Mouse (Mus musculus) intestine, embryonic 14.5 days (tissue): ENCODE data around the gene Rtl10. TPM values are rescaled to one million over a fixed set of nuclear protein-coding genes. Genes with fewer than 3 reads are reported as not detected.
A peak's percentile ranks its signal among the peaks of the same experiment; 100 is the strongest.

Source experiments
- ATAC-seq: fragments of 200-750 bp; cut with Nextera tagmentation; replicated peaks from 2 replicates; pipeline ENCODE4 v1.8.0; 2017; ENCODE audit warnings: low read depth, moderate number of reproducible peaks, moderate TSS enrichment, moderate library complexity; ENCODE audit not compliant: low FRiP score, low TSS enrichment
- DNase-seq: peaks from one replicate; pipeline ENCODE4 v3.0.0-alpha.2; 2018; ENCODE audit warnings: low spot score
- H3K27ac ChIP-seq: fragments of 300-500 bp; sonication (generic); 2 replicates; pipeline ENCODE4 v1.5.1; 2014; ENCODE audit warnings: low read depth, mild to moderate bottlenecking, control low read depth
- H3K27me3 ChIP-seq: fragments of 300-500 bp; sonication (generic); replicated peaks from 2 replicates; pipeline ENCODE4 v1.6.1; 2014; ENCODE audit warnings: low read length, control low read depth; ENCODE audit not compliant: control insufficient read depth, insufficient read depth
- H3K36me3 ChIP-seq: fragments of 300-500 bp; sonication (generic); 2 replicates; pipeline ENCODE4 v1.6.1; 2014; ENCODE audit warnings: low read length, control low read depth; ENCODE audit not compliant: control insufficient read depth, insufficient read depth
- H3K4me1 ChIP-seq: fragments of 300-500 bp; sonication (generic); replicated peaks from 2 replicates; pipeline ENCODE4 v1.6.1; 2014; ENCODE audit warnings: low read length, control low read depth, mixed read lengths; ENCODE audit not compliant: control insufficient read depth, insufficient read depth
- H3K4me2 ChIP-seq: fragments of 300-500 bp; sonication (generic); 2 replicates; pipeline ENCODE4 v1.6.1; 2014; ENCODE audit warnings: low read length
- H3K4me3 ChIP-seq: fragments of 300-500 bp; sonication (generic); 2 replicates; pipeline ENCODE4 v1.5.1; 2014; ENCODE audit warnings: low read depth, low read length, control low read depth, mixed read lengths
- H3K9ac ChIP-seq: fragments of 300-500 bp; sonication (generic); 2 replicates; pipeline ENCODE4 v1.6.1; 2014; ENCODE audit warnings: mild to moderate bottlenecking, low read length
- H3K9me3 ChIP-seq: fragments of 300-500 bp; sonication (generic); 2 replicates; pipeline ENCODE4 v1.6.1; 2016; ENCODE audit warnings: low read length, control low read depth; ENCODE audit not compliant: control insufficient read depth
- WGBS: fragments of 180-500 bp; shearing (Covaris S2); extraction: QIAGEN DNeasy Blood & Tissue Kit; methylation state at CpG from one replicate; pipeline ENCODE4 v1.1.7; 2014; 5-methylcytosine and 5-hydroxymethylcytosine counted together
- polyA plus RNA-seq: library from polyadenylated mRNA; unstranded; fragments of >200 nt; fragmentation: Nextera tagmentation; extraction: Ambion mirVana; gene quantifications from 2 replicates; pipeline ENCODE4 v1.2.1, GENCODE M21; 2014

The Rtl10 gene
- polyA plus RNA-seq: 2.3 and 3.3 TPM in 2 replicates

GRCm38 (mm10) chr16:18498558-18498990 lies at the start of gene Rtl10, which contains the start of gene Gnb1l:
Rtl10 (plus strand) TSS chr16:18498901.
Gnb1l (plus strand) TSS chr16:18498713.
- ATAC-seq: peak; percentile 94
- H3K27me3 ChIP-seq: no peaks in the 10 kb centered on the region
- peak within 1 kb of the TSS; percentile 83 for H3K9ac ChIP-seq
- peak within 1 kb of the TSS; percentile 88 for H3K4me2 ChIP-seq
- WGBS: under 1% methylated on average over 47 of the region's 51 CpGs
- DNase-seq: peak; percentile 95
- peak within 1 kb of the TSS; percentile 84 for H3K27ac ChIP-seq
- H3K9me3 ChIP-seq: no peaks in the 10 kb centered on the region
- peaks cover 17% of the 10 kb centered on the region for H3K4me1 ChIP-seq
- H3K4me3 ChIP-seq: peak within 1 kb of the TSS; percentile 73
- peaks cover 23% of the 10 kb centered on the region for H3K36me3 ChIP-seq

- Histone ChIP-seq H3K4me1 (peaks cover 13% of the 10 kb centered on the region), H3K36me3 (no peaks in the 10 kb centered on the region), H3K4me2 (no peak overlapping the region), H3K27ac (no peak overlapping the region), H3K9ac (no peak overlapping the region), H3K27me3 (no peaks in the 10 kb centered on the region), H3K9me3 (no peaks in the 10 kb centered on the region), H3K4me3 (no peak overlapping the region)
- no peak for DNase-seq
- no peak for ATAC-seq
- 94% methylated on average over 4 of the region's 4 CpGs for WGBS
Observed at GRCm38 (mm10) chr16:18449005-18449404, 49.7 kb upstream of the Rtl10 start.

GRCm38 (mm10) chr16:18451486-18452181 lies 47.1 kb upstream of the Rtl10 start:
- no peak overlapping the region for H3K27ac ChIP-seq
- H3K9ac ChIP-seq: no peak overlapping the region
- peaks cover 13% of the 10 kb centered on the region for H3K4me1 ChIP-seq
- 52% methylated on average over 9 of the region's 9 CpGs for WGBS
- no peak for DNase-seq
- H3K4me3 ChIP-seq: no peak overlapping the region
- no peak overlapping the region for H3K4me2 ChIP-seq
- ATAC-seq: no peak
- no peaks in the 10 kb centered on the region for H3K27me3 ChIP-seq
- peaks cover 5% of the 10 kb centered on the region; the same call in 1 of the 2 replicates for H3K36me3 ChIP-seq
- H3K9me3 ChIP-seq: no peaks in the 10 kb centered on the region

DNA sequence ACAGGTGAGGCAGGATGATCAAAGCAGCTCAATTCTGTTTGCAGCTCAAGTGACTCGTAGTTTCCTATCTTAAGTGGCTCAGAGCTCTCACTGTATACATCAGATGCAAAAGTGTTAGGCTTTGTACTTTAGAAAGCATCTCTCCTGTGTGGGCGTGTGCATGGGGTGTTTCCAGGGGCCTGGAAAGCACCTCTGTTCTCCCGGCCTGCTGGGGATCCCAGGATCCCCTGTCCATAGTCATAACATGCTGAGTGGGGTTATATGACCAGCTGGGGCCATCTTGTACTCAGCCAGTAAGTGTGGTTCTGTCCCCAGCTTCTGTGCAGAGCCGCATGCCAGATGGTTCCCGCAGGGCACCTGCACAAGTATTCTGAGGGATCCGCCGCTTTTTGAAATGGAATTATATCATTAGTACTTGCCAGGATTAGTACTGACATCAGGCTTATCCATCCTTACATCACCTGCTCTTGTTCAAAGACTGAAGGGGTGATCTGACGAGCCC lies 46.3 kb upstream of the Rtl10 start:
- peaks cover 12% of the 10 kb centered on the region; the same call in 1 of the 2 replicates for H3K36me3 ChIP-seq
- DNase-seq: no peak
- no peak overlapping the region for H3K4me3 ChIP-seq
- H3K27ac ChIP-seq: no peak overlapping the region
- peaks cover 9% of the 10 kb centered on the region for H3K4me1 ChIP-seq
- no peak for ATAC-seq
- 80% methylated on average over 8 of the region's 8 CpGs for WGBS
- H3K27me3 ChIP-seq: no peaks in the 10 kb centered on the region
- H3K4me2 ChIP-seq: no peak overlapping the region
- no peaks in the 10 kb centered on the region for H3K9me3 ChIP-seq
- H3K9ac ChIP-seq: no peak overlapping the region

DNA sequence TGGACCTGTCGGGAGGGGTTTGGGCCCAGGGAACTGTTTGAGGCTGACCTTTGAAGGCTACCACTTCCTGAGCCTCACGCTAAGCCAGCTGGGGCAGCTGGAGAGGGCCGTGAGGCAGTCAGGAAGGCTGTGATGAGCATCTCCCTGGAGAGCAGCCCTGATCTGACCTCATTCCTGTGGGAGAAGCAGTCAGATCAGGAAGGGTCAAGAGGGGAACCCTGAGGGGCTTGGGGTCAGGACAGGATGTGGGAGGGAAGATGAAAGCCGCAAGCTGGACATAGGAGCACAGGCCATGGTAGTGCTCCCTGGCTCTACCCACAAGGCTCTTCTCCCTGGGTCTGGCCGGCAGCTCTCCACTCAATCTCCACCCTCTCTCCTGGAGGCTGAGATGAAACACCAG lies 44.9 kb upstream of the Rtl10 start:
- no peak for DNase-seq
- Histone ChIP-seq H3K27me3 (no peaks in the 10 kb centered on the region), H3K4me3 (no peak overlapping the region), H3K4me2 (no peak overlapping the region), H3K4me1 (no peaks in the 10 kb centered on the region), H3K9me3 (no peaks in the 10 kb centered on the region), H3K9ac (no peak overlapping the region), H3K36me3 (peaks cover 12% of the 10 kb centered on the region; the same call in 1 of the 2 replicates), H3K27ac (no peak overlapping the region)
- no peak for ATAC-seq
- 34% methylated on average over 5 of the region's 5 CpGs for WGBS

DNA sequence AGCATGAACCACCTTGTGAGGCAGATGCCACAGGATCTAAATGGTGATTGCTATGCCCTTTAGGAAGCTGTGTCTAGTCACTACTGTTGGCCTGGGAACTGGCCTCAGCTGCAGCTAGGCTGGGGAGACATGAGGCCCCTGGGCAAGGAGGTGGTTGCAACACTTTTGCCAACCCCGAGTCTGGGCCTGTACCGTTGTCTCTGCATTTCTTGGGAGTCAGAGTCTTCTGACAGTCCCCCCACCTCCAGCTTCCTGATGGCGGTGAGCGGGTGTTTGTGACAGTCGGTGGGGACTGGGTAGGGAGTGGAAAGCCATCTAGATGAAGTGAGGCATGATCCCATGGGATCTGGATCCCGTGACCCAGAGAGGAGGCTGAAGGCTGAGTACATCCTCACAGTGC lies 43.3 kb upstream of the Rtl10 start:
- Histone ChIP-seq H3K9ac (no peak overlapping the region), H3K36me3 (peaks cover 12% of the 10 kb centered on the region; the same call in 1 of the 2 replicates), H3K4me1 (peaks cover 14% of the 10 kb centered on the region), H3K27ac (no peak overlapping the region), H3K9me3 (no peaks in the 10 kb centered on the region), H3K4me2 (no peak overlapping the region), H3K27me3 (no peaks in the 10 kb centered on the region), H3K4me3 (no peak overlapping the region)
- 84% methylated on average over 6 of the region's 6 CpGs for WGBS
- DNase-seq: no peak
- ATAC-seq: no peak

GRCm38 (mm10) chr16:18458661-18459060 lies 40.0 kb upstream of the Rtl10 start:
- no peak overlapping the region for H3K4me2 ChIP-seq
- ATAC-seq (no peak), DNase-seq (no peak)
- H3K36me3 ChIP-seq: peaks cover 12% of the 10 kb centered on the region; the same call in 1 of the 2 replicates
- no peak overlapping the region for H3K4me3 ChIP-seq
- H3K9me3 ChIP-seq: no peaks in the 10 kb centered on the region
- no peak overlapping the region for H3K9ac ChIP-seq
- H3K27me3 ChIP-seq: no peaks in the 10 kb centered on the region
- no peak overlapping the region for H3K27ac ChIP-seq
- H3K4me1 ChIP-seq: peaks cover 14% of the 10 kb centered on the region

GRCm38 (mm10) chr16:18459335-18459954 lies 39.3 kb upstream of the Rtl10 start:
- H3K9ac ChIP-seq: no peak overlapping the region
- 0 out of 2 replicates have a peak, but pooled peaks have one; percentile 10 for ATAC-seq
- H3K4me1 ChIP-seq: peaks cover 17% of the 10 kb centered on the region
- no peak overlapping the region for H3K4me3 ChIP-seq
- WGBS: 7% methylated on average over 12 of the region's 12 CpGs
- no peak for DNase-seq
- no peaks in the 10 kb centered on the region for H3K9me3 ChIP-seq
- peaks cover 12% of the 10 kb centered on the region; the same call in 1 of the 2 replicates for H3K36me3 ChIP-seq
- H3K27me3 ChIP-seq: no peaks in the 10 kb centered on the region
- peak overlapping the region; percentile 38 for H3K4me2 ChIP-seq
- peak overlapping the region; percentile 60; the same call in 1 of the 2 replicates for H3K27ac ChIP-seq
